Mouse (Mus musculus): ENCODE data around the gene Tmem151a.

DNA sequence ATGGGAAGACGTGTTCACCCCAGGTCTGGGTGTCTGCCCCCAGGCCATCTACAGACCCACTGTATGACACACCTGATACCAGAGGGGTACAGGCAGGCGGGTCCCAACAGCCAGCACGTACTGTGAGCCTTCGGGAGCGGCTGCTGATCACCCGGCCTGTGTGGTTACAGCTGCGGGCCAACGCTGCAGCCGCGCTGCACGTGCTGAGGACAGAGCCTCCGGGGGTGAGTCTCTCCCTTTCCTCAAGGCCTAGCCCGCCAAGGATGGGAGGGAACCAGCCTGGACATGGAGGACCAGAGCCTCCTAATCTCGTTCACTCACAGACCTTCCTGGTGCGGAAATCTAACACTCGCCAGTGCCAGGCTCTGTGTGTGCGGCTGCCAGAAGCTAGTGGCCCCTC lies 34.3 kb downstream of the Tmem151a start:
- TF ChIP-seq CTCF (IDR thresholded peaks at IDR 0.05; ENCODE audit: low read depth) (no peak), EP300 (IDR thresholded peaks at IDR 0.05; ENCODE audit: low read depth) (no peak)

Data from liver, postnatal 0 days (tissue).